Mouse (Mus musculus) adrenal gland, postnatal 14 days (tissue): ENCODE measurements around the gene Nefh. TPM values are rescaled to one million over a fixed set of nuclear protein-coding genes. Genes with fewer than 3 reads are reported as not detected.

Source experiments
- DNase-seq: peaks from one replicate; pipeline ENCODE4 v3.0.0; 2021; ENCODE audit warnings: mixed read lengths
- microRNA-seq, 2 experiments: library from miRNA; unstranded; fragments of <30 nt; microRNA quantifications; one replicate each; pipeline ENCODE4 v1.2.0; 2021
- total RNA-seq: library from RNA; stranded (reverse); gene quantifications from 2 replicates; pipeline ENCODE4 v1.2.3, GENCODE M21; 2021

The Nefh gene
- total RNA-seq, 1 experiment from 2014 or later: 1.8 TPM

GRCm38 (mm10) chr11:4953401-4953800 is 5.5 kb upstream of the Nefh start:
- no peak for DNase-seq

DNA sequence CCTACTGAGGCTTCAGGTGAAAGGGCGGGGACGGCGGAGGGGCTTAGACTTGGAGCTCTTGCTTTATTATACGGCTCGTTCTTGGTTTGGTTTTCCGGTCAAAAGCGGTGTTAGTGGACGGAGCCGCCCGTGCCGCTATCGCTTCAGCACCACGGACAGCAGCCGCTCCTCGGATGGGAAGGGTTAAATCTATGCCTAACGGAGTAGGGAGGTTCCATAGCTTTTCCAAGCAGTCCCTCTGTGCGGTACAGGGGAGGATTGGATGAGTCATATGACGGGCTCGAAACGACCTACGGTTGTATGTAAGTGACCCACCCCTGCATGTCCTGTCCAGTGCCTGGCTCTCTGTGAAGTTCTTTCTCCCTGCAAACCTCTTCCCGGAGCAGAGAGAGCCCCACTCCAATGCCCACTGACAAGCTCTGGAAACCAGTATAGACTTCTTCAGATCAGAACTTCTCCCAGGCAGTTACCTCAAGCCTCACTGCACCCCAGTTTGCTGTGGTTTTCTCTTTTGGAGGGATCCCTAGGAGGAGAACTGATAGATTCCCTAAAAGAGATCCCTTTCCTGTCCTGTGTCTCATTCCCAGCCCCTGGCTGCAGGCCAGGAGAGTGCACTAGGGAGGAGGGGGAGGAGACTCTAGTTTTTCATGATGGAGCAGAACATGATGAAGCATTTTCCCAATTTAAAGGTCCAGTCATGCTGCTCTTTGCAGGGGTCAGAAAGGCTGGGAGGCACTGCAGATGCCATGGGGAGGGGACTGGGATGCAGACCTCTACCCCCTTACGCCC is 1.6 kb upstream of the Nefh start:
- DNase-seq: peak; percentile 83

DNA sequence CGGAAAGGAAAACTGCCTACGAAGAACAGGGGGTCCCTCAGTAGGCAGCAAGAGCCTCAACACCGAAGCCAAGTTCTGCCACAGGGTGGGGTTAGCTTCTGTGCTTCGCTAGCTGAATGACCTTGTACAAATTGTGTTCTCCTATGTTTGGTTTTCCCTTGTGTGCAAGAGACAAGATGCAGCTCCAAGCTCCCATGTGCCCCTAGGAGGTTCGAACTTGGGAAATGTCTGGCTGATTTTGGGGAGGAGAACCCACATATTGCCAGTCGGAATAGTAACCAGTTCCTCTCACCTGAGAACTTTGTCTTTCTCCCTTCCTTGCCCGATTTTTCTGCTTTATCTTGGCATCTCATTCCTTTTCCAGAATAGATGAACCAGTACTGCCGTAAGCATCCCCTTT is 928 bp upstream of the Nefh start:
- DNase-seq: no peak

DNA sequence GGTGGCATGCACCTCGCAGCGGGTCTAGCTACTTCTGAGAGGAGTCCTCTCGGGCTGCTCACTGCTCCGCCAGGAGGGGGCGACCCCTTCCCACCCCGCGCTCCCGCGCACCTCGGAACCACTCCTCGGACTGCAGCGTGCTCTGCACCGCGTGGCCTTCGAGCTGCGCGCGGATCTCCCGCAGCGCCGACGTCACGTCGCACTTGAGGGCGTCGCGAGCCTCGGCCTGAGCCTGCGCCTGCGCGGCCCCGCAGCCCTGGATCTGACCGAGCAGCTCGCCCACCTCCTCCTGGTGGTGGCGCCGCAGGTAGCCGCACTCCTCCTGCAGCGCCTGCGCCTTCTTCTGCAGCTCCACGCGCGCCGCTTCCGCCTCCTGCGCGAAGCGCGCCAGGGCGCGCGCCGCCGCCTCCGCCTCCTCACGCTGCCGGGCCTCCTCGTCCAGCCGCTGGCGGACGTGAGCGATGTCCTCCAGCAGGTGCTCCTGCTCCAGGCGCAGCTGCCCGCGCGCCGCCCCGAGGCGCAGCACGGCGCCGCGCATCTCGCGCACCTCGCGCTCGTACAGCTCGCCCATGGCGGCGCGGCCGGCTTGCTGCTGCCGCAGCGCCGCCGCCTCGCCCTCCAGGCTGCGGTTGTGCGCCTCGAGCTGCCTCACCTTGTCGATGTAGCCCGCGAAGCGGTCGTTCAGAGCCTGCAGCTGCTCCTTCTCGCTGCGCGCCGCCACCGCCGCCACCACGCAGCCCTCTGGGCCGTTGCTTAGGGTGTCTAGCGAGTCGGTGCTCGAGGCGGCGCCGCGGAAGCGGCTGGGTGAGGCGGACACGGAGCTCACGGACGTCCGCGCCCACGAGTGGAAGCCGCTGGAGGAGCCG is 684 bp downstream of the Nefh start:
- peak; percentile 62 for DNase-seq

DNA sequence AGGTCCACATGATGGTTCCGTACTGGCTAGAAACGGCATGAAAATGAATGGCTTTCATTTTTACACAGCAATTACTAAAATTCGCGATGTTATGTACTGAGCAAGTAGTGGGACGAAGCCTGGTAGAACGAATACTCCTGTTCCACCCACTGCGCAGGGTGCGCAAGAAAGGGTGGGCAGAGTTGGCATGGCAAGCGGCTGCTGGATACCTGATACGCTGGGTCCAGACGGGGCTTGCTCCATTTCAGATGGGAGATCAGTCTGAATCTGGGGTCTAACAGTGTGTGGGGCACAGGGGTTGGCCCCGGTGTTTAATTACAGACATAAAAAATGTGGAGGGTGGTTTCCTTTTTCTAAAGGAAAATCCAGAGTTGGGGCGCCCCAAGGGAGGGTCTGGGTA is 1.3 kb downstream of the Nefh start:
- no peak for DNase-seq

DNA sequence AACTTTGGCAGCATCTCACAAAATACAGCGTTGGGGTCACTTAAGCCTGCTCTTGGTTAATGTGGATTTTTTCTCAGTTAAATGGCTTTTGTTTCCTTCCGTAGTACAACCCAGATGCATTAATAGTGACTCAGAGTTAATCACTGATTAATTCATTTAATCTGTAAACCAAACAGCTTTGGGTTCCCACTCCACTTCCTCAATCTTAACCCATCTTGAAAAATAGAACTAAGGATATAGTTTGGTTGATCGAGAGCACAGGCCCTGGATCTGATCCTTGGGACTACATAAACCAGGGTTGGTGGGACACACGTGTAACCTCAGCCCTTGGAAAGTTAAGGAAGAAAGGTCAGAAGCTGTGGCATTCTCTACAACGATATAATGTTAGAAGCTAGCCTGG is 11.6 kb downstream of the Nefh start:
- no peak for DNase-seq

GRCm38 (mm10) chr11:4931009-4931601 is 16.8 kb downstream of the Nefh start:
- DNase-seq: peak; percentile 73

DNA sequence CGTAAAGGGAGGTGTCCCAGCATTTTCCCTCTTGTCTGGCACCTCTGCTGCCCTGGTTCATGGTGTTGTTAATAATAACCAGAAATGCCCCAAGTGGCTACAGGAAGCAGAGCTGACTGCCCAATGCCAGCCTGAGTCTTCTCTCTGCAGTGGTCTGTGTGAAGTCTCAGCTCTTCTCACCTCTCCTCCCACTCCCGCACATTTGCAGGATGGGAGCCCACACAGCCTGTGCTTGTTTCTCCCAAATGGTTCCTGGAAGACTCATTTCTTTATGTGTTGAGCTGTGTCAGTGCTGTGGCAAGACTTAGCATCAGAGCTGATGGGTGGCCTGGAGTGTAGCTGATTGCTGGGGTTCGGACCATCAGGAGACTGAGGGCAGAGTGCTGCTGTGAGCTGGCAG is 20.6 kb downstream of the Nefh start:
- DNase-seq: no peak

- peak; percentile 31 for DNase-seq
Measured at GRCm38 (mm10) chr11:4921751-4922150, 26.1 kb downstream of the Nefh start.

DNA sequence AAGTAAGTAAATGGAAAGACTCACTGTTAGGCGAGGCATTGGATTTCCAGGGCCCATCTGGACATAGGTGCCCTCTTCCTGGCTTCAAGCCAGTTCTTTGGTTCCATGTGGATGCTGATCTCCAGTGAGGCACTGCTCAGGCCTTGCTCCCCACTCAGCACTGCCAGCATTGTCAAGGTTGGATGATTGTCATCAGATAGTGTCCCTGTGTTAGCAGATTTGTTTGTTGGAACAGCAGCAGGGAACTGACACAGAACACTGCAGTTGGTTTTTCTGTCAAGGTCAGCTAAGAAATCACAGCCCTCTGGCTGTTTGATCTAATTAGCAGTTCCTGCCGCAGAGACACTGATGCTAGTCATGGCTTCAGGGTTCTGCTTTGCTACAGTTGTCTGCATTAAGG is 26.6 kb downstream of the Nefh start:
- DNase-seq: peak; percentile 67

DNA sequence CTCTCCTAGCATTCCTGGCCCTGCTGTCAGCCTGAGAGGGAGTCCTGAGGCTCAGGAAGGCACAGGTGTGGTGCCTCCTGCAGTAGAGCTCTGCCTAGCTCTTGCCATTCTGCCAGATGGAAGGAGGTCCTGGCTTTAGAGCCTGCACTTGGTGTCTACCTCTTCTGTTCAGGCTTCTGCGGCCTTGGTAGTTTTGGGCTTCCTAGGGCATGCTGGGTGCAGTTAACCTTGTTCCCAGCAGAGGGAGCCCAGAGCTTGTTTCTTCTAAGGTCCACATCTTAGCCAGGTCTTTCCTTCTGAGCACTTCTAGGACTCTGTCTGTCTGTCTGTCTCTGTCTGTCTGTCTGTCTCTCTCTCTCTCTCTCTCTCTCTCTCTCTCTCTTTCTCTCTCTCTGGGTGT is 31.8 kb downstream of the Nefh start:
- peak; percentile 74 for DNase-seq

- no peak for DNase-seq
Measured at GRCm38 (mm10) chr11:4906231-4906630, 41.6 kb downstream of the Nefh start.

DNA sequence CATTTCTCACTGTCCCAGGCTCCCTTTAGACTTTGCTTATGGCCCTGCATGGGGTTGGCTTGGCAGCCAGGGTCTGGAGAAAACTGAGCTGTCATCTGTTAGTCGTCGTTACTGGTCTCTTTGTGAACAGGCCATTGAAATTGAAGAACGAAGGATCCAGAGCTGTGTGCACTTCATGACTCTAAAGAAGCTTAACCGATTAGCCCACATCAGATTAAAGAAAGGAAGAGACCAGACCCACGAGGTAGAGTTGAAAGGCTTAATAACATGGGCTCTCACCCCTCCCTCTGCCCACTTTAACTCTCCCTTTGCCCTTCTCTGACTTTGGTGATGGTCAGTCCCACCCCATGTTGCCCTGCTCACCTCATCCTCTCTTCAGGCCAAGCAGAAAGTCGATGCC is 45.9 kb downstream of the Nefh start:
- no peak for DNase-seq

- DNase-seq: peak; percentile 58
Measured at GRCm38 (mm10) chr11:4900437-4900836, 47.4 kb downstream of the Nefh start.

- peak; percentile 90 for DNase-seq
Measured at GRCm38 (mm10) chr11:4894848-4895816, 52.7 kb downstream of the Nefh start, which contains the start of gene Thoc5. Thoc5 (plus strand) TSS chr11:4895320.

Small RNA genes within 50 kb of the gene (microRNA-seq; reads per million reads assigned to microRNA genes)
- 0.85 to 2.7 reads per million in 2 experiments for gene Mir6918

Other genes starting within 250 kb of the Nefh start
- 1,088 and 1,101 TPM in 2 replicates for gene Uqcr10, start 243.7 kb downstream of the Nefh start, total RNA-seq
- 35.1 and 36.7 TPM in 2 replicates for gene Zmat5, start 243.4 kb downstream of the Nefh start, total RNA-seq
- gene Cabp7, start 201.3 kb downstream of the Nefh start, total RNA-seq: 0.15 and 0.41 TPM in 2 replicates
- gene Nf2, start 98.5 kb downstream of the Nefh start, total RNA-seq: 102 and 106 TPM in 2 replicates
- gene Nipsnap1, start 74.1 kb downstream of the Nefh start, total RNA-seq: 23.1 and 41.1 TPM in 2 replicates
- 29.9 and 34.6 TPM in 2 replicates for gene Thoc5, start 52.7 kb downstream of the Nefh start, total RNA-seq
- gene Ap1b1, start 38.8 kb upstream of the Nefh start, total RNA-seq: 59.5 and 77.4 TPM in 2 replicates
- 0.30 and 0.34 TPM in 2 replicates for gene Rasl10a, start 110.1 kb upstream of the Nefh start, total RNA-seq
- gene Gas2l1, start 117.3 kb upstream of the Nefh start, total RNA-seq: 34.5 and 35.0 TPM in 2 replicates
- gene Rhbdd3, start 150.9 kb upstream of the Nefh start, total RNA-seq: 18.3 and 19.0 TPM in 2 replicates
- 297 and 324 TPM in 2 replicates for gene Ewsr1, start 151.2 kb upstream of the Nefh start, total RNA-seq
- 8.9 and 10.1 TPM in 2 replicates for gene Emid1, start 204.2 kb upstream of the Nefh start, total RNA-seq